Mouse (Mus musculus) kidney, adult 8-10 months (tissue): ENCODE results near the gene Slc7a5.

Experiments used
- DNase-seq, 2 experiments: peaks; one replicate each; pipeline ENCODE4 v3.0.0; 2022

Gene Slc7a5

GRCm38 (mm10) chr8:121907587-121908248 lies at the start of gene Slc7a5:
Slc7a5 (minus strand) TSS chr8:121907694.
- DNase-seq, result peak; percentile 92 to 94

- DNase-seq, result no peak
Observed at GRCm38 (mm10) chr8:121955825-121956500, 48.5 kb upstream of the Slc7a5 start.

GRCm38 (mm10) chr8:121954981-121955555 lies 47.6 kb upstream of the Slc7a5 start:
- no peak for DNase-seq

- no peak for DNase-seq
Observed at GRCm38 (mm10) chr8:121953821-121954545, 46.5 kb upstream of the Slc7a5 start.

DNA sequence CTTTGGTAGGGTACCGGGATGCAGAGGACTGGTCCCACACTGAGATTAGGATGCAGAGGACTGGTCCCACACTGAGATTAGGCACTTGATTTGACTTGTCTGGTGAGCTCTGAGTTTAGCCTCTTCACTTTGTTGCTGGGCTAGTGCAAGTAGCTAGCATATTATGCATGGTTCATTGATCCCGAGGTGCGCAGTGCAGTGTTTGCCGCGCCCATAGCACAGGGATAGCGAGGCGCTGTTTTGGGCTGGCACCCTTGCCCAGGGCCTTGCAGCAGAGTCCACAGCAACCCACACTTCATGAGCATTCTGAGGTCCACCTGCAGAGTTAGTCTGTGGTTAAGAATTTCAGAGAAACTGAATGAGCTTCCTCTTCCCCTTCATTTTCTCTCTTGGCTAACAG lies 45.3 kb upstream of the Slc7a5 start:
- DNase-seq, result peak in 1 of 2 experiments; percentile 64

- no peak for DNase-seq
Observed at GRCm38 (mm10) chr8:121952122-121952521, 44.6 kb upstream of the Slc7a5 start.

DNA sequence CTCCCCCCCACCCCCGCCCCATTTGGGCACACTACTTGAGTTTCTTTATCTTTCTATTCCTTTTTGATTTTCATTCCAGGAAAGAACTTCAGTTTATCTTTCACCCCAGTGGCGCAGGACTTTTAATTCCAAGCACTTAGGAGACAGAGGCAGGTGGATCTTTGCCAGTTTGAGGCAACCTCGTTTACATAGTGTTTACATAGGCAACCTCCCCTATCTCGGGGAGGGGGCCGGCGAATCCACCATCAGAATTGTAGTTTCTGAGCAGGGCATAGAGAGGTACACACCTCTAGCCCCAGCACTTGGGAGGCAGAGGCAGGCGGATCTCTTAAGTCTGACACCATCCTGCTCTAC lies 44.1 kb upstream of the Slc7a5 start:
- peak in 1 of 2 experiments; percentile 24 for DNase-seq

DNA sequence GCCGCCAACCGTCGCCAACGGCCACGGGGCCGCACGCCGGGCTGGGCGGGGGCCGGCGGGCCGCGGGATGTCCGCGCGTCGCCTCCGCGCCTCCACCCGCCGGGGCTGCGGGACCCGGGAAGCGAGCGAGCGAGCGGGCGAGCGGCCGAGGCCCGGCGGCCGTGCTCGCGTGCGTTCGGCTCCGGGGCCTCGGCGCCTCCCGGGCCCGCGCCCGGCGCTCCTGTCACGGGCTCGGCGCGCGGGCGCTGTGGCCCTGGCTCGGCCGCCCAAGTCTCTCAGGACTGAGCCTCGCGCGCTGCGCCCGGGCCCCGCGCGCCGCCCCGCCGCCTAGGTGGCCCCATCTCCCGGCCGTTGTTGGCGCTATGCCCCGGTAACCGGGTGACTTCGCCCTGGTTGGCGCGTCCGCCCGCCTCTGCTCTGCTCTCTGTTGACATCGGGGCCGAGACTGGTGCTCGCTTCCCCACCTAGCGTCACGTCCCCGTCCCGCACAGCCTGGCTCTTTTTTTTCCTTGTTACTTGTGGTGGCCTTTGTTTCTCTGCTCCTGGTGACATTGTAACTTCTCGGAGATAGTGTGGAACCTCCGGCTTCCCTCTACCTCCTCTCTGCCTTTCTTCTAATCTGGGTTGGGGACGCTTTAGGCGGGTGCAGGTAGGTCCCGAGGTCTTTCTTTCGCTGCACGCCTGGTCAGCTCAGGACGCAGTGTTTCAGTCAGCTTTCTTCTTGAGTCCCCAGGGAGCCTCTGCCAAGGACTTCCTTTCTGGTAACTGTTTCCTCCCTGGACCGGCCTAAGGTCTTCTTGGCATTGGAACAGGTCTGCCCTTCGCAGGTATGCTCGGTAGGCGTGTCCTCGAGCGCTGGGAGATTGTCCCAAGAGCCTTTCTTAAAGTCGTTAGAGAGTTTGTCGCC lies 43.5 kb upstream of the Slc7a5 start:
- peak; percentile 77 to 78 for DNase-seq

DNA sequence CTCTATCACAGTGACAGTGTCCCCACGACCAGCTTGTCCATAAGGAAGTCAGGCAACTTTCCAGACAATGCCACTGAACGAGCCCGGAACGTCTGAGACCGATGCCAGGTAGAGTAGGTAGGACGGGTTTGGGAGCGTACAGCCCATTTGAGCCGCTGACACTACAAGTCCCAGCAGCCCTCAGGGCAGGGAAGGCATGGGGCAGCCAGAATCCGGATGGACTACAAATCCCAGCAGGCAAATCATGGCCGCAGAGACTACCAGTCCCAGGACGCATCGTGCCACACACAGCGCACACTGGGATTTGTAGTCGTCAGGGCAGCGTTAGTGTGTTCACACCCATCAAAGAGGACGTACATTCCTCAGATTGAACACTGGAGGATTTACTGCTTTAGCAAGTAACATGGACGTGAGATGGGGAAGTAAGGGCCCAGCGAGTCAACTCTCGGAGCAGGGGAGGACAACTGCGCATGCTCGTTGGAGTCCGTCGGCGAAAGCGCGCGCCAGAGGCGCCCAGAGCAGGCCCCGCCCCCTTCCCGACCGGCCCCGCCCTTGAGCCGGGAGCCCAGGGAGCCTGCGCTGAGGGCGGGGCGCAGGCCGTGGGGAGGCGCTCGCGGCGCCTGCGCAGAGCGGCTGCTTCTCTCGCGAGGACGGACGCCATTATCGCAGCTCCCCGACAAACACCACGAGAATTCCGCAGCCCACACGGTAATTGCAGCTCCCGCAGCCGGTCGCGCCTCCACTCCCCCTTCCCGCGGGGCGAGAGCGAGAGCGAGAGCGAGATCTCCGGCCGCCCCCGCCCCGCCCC lies 42.7 kb upstream of the Slc7a5 start:
- DNase-seq, result peak; percentile 98 to 99

DNA sequence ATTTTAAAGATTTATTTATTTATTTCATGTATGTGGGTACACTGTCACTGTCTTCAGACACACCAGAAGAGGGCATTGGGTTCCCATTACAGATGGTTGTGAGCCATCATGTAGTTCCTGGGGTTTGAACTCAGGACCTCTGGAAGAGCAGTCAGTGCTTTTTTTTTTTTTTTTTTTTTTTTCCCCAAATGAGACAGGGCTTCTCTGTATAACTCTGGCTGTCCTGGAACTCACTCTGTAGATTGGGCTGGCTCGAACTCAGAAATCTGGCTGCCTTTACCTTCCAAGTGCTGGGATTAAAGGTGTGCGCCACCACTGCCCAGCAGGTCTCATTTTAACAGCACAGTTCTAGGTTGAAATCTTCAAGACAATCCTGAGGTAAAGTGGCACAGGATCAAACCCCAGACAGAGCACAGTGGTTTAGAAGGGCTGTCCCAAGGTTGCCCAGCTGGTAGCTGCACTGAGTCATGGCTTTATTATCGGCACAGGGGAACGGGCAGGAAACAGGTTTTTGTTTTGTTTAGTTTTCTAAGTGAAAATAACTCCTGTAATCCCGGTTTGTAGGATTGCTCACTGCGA lies 41.8 kb upstream of the Slc7a5 start, which contains the start of gene Banp:
TSS of gene Banp (plus strand) at position 529 of the 579 bp plus-strand sequence.
- no peak for DNase-seq

DNA sequence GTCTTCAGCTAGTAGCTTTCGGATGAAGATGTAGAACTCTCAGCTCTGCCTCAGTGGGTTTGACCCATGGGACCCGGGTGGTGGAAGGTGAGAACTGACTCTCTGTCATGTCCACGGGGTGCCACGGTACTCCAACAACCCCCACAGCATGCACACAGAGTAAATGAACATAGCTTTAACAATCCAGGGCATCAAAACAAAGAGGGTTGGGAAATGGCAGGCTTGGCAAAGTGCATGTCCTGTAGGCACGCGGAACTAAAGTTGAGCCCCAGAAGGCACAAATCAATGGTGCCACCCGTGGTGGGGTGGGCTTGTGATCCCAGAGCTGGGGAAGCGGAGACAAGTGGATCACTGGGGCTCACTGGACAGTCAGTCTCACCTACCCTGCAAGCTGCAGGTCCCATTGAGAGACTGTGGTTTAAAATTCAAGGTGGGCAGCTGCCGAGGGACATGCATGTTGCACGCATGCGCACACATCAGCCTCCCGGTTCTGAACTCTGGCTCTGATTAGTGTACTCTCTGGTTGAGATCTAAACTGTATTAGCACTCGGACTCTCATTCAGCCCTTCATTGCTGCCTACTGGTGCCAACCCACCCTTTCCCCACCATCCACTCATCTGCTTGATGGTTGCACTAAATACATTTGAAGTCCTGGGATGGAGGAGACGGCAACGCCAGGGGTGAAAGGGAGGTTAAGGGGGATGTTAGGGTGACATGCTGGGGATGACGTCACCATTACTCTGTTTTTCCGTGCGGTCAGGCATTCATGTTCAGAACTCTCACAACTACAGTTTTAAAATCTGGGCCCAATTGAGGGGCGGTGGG lies 41.0 kb upstream of the Slc7a5 start:
- no peak for DNase-seq

- DNase-seq, result peak; percentile 88 to 91
Observed at GRCm38 (mm10) chr8:121947753-121948141, 40.3 kb upstream of the Slc7a5 start.

DNA sequence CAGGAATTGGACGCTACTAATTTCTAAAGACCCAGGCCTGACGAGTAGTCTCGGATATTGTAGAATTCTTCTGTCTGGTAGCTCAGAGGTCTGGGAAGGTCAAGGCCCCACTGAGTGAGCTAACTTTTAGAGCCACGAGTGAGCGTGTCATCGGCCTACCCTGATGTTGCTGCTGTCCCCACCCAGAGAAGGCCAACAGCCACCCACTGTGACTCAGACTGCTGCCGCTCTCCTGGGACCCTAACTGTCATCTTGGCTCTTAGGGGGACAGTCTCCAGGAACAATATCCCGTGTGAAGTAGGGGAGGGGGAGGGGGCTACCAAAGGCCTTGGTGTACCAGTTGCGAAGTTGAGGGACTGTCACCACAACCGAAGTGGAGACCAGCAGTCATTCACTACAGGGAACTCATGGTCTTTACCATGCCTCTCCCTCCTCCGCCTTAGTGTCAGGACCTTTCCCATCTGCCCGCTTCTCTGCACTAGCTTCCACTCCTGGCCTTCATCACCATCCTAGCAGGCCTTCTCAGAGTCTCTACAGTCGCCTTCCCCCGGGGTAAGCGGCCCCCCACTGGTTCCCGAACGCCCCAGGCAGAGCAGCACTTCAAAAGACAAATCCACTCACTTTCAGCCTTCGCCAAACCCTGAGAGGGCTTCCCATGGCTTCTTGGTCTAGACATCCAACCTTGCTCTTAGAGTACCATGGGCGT lies 39.7 kb upstream of the Slc7a5 start:
- no peak for DNase-seq

DNA sequence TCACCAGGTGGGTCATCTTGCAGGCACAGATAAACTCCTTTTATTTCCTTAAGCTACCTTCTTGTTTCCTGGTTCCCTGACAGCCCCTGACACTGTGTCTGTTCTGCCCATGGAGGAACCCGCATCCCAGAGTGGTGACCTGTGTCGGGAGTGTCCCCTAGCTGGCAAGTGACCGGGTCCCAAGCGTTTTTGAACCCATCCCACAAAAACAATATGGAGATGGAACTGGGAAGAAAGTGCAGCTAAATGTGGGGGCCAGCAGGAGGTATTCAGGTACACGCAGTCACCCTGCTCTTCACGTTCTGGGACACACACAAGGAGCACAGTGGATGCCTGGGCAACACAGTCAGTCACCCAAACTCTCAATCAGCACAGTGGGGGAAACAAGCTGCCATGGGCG lies 38.9 kb upstream of the Slc7a5 start:
- DNase-seq, result no peak

- no peak for DNase-seq
Observed at GRCm38 (mm10) chr8:121944831-121945230, 37.3 kb upstream of the Slc7a5 start, which contains the start of gene Car5a. Car5a (minus strand) TSS chr8:121944904.

DNA sequence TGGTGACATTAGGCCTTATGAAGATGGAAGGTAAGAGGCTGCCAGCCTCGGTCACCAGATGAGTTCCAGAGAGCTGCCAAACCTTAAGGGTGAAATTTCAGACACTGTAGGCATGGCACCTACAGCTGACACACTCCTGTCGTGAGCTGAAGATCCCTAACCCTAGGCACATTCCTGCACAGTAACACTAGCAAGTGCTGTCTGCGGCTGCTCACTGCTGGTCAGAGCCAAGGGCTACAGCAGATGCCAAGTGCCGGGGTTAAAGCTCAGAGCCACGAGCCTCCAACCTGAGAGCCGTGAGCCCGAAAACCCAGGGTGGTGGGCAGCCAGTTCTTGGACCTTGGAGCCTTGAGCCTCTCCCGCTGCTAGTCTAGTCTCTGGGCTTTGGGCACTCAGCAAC lies 36.2 kb upstream of the Slc7a5 start:
- peak in 1 of 2 experiments; percentile 48 for DNase-seq

- no peak for DNase-seq
Observed at GRCm38 (mm10) chr8:121943057-121943540, 35.6 kb upstream of the Slc7a5 start.

- no peak for DNase-seq
Observed at GRCm38 (mm10) chr8:121938732-121939131, 31.2 kb upstream of the Slc7a5 start.

- no peak for DNase-seq
Observed at GRCm38 (mm10) chr8:121936391-121936790, 28.9 kb upstream of the Slc7a5 start.
